Mouse (Mus musculus) CH12.LX (cell line): Measurements from ENCODE around the gene Slc30a6.

Experiments
- CTCF ChIP-seq, 2 experiments: IDR thresholded peaks in 1 of 2; conservative IDR thresholded peaks in 1 of 2; 2 replicates each; pipeline ENCODE4 v1.5.1; 2011 to 2012; ENCODE audit warnings: low read depth in 2 of 2, low read length in 2 of 2, improper control_type of control experiment in 1 of 2, inconsistent platforms in 1 of 2, mild to moderate bottlenecking in 1 of 2, moderate library complexity in 1 of 2
- EP300 ChIP-seq: IDR thresholded peaks from 2 replicates; pipeline ENCODE4 v1.6.1; 2011; ENCODE audit warnings: low read length, improper control_type of control experiment
- GABPA ChIP-seq: IDR thresholded peaks from 2 replicates; pipeline ENCODE4 v1.6.1; 2012; ENCODE audit warnings: low read depth, low read length, improper control_type of control experiment, inconsistent platforms; ENCODE audit not compliant: insufficient replicate concordance
- KAT2A ChIP-seq: IDR thresholded peaks from 2 replicates; pipeline ENCODE4 v1.6.1; 2012; ENCODE audit warnings: low read length, improper control_type of control experiment, inconsistent platforms; ENCODE audit not compliant: insufficient replicate concordance
- MAFK ChIP-seq: IDR thresholded peaks from 2 replicates; pipeline ENCODE4 v1.6.1; 2011; ENCODE audit warnings: low read length, improper control_type of control experiment; ENCODE audit not compliant: insufficient replicate concordance
- POLR2A ChIP-seq: IDR thresholded peaks from 2 replicates; pipeline ENCODE4 v1.6.1; 2011; ENCODE audit warnings: low read depth, mild to moderate bottlenecking, improper control_type of control experiment, low read length
- RAD21 ChIP-seq: IDR thresholded peaks from 2 replicates; pipeline ENCODE4 v1.6.1; 2011; ENCODE audit warnings: low read depth, mild to moderate bottlenecking, low read length, improper control_type of control experiment, moderate library complexity
- SIN3A ChIP-seq: IDR thresholded peaks from 2 replicates; pipeline ENCODE4 v1.6.1; 2012; ENCODE audit warnings: low read length, improper control_type of control experiment, inconsistent platforms
- TBP ChIP-seq: conservative IDR thresholded peaks from 2 replicates; pipeline ENCODE4 v1.6.1; 2011; ENCODE audit warnings: low read depth, low read length, improper control_type of control experiment
- ZC3H11A ChIP-seq: IDR thresholded peaks from 2 replicates; pipeline ENCODE4 v1.6.1; 2012; ENCODE audit warnings: low read depth, mild to moderate bottlenecking, inconsistent platforms, low read length, improper control_type of control experiment

DNA sequence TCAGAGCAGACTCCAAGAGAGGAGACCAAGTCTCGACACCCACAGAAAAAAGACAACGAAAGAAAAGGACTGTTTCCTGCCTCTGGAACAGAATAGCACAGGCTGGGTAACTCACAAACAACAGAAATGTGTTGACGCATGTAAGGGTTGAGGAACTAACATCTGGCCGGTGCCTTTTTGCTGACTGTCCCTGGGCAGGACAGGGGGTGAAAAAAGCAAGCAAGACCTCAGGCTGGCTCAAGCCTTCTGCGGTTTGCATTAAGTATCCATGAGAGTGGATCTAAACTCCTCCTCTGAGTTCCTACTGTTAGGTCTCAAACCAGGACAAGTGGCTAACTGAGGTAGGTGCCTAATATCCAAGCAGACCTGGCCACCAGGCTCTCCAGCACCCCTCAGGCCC lies 37.2 kb downstream of the Slc30a6 start:
- TF ChIP-seq MAFK, result no peak
- no peak for TF ChIP-seq KAT2A
- TF ChIP-seq EP300, result no peak
- no peak for TF ChIP-seq CTCF (conservative IDR thresholded peaks at IDR 0.05 in 1 of 2, IDR thresholded peaks at IDR 0.05 in 1 of 2; ENCODE audit: low read depth in 2 of 2, low read length in 2 of 2)
- TF ChIP-seq POLR2A, result no peak
- no peak for TF ChIP-seq ZC3H11A
- no peak for TF ChIP-seq GABPA
- TF ChIP-seq RAD21, result no peak
- TF ChIP-seq SIN3A, result no peak
- no peak for TF ChIP-seq TBP
